Mouse (Mus musculus): ENCODE results near the gene Ksr1. TPM values are rescaled to one million over a fixed set of nuclear protein-coding genes. Genes with fewer than 3 reads are reported as not detected.

The Ksr1 gene
- polyA plus RNA-seq, 1 experiment from 2014 or later = 3.5 TPM

- peaks cover 26% of the 10 kb centered on the region for H3K4me1 ChIP-seq (replicated peaks)
Measured at GRCm38 (mm10) chr11:79113397-79113796, 32.8 kb downstream of the Ksr1 start.

DNA sequence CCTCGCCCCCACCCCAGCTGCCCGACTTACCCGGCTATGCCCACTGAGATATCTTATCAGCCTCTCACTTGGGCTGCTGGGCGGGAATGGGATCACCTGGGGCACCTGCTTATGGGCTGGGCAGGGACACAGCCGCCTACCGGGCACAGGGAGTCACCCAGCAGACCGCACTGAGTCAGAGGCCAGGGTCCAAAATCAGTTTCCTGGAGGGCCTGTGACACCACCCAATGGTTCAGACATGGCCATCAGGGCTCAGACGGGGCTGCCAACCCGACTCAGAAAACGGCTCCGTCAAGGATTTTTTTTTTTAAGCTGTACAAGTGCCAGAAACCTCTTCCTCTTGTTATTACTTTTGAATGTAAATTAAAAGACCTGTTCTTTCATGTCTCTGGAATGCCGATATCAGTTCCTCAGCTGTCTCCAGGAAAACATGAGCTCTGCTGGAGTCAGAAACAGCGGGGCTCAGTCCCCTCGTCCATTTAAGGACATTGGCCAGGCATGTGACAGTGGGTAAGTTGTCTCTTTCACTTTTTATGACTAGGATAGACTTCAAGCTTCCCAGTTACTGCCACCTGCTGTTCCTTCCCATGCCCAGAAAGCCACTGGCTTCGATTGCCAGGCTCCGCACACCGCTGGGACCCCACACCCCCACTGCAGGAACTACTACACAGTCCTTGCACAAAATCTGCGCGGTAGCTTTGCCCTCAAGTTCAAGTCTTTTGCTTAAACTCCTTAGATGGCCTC, 33.5 kb downstream of the Ksr1 start:
- WGBS = 81% methylated on average over 19 of the region's 19 CpGs
- ATAC-seq (ENCODE audit: low FRiP score) = no peak
- H3K4me3 ChIP-seq = no peak overlapping the region
- H3K27me3 ChIP-seq = no peaks in the 10 kb centered on the region
- H3K9me3 ChIP-seq = no peaks in the 10 kb centered on the region
- peaks cover 25% of the 10 kb centered on the region for H3K4me1 ChIP-seq (replicated peaks)
- no peak overlapping the region for H3K9ac ChIP-seq
- no peak overlapping the region for H3K27ac ChIP-seq
- no peaks in the 10 kb centered on the region for H3K36me3 ChIP-seq
- H3K4me2 ChIP-seq = no peak overlapping the region

More at GRCm38 (mm10) chr11:79113397-79113796, 32.8 kb downstream of the Ksr1 start:
- Histone ChIP-seq H3K9me3 (no peaks in the 10 kb centered on the region), H3K9ac (no peak overlapping the region), H3K27me3 (no peaks in the 10 kb centered on the region), H3K27ac (no peak overlapping the region), H3K4me3 (no peak overlapping the region), H3K36me3 (no peaks in the 10 kb centered on the region), H3K4me2 (no peak overlapping the region)
- no peak for ATAC-seq (ENCODE audit: low FRiP score)
- 85% methylated on average over 4 of the region's 4 CpGs for WGBS

- Histone ChIP-seq H3K27me3 (no peaks in the 10 kb centered on the region), H3K27ac (no peak overlapping the region), H3K9me3 (no peaks in the 10 kb centered on the region), H3K4me1 (replicated peaks) (peaks cover 20% of the 10 kb centered on the region), H3K9ac (no peak overlapping the region), H3K4me2 (no peak overlapping the region), H3K4me3 (no peak overlapping the region), H3K36me3 (no peaks in the 10 kb centered on the region)
- WGBS = 87% methylated on average over 10 of the region's 10 CpGs
- no peak for ATAC-seq (ENCODE audit: low FRiP score)
Measured at GRCm38 (mm10) chr11:79111864-79112558, 34.2 kb downstream of the Ksr1 start.

GRCm38 (mm10) chr11:79110446-79110845, 35.8 kb downstream of the Ksr1 start:
- H3K4me1 ChIP-seq (replicated peaks) = peaks cover 4% of the 10 kb centered on the region
- H3K4me3 ChIP-seq = no peak overlapping the region
- no peaks in the 10 kb centered on the region for H3K9me3 ChIP-seq
- no peak for ATAC-seq (ENCODE audit: low FRiP score)
- 86% methylated on average over 4 of the region's 4 CpGs for WGBS
- no peaks in the 10 kb centered on the region for H3K27me3 ChIP-seq
- no peak overlapping the region for H3K27ac ChIP-seq
- no peak overlapping the region for H3K4me2 ChIP-seq
- no peaks in the 10 kb centered on the region for H3K36me3 ChIP-seq
- no peak overlapping the region for H3K9ac ChIP-seq

- H3K4me1 ChIP-seq (replicated peaks) = peaks cover 5% of the 10 kb centered on the region
- H3K4me2 ChIP-seq = no peak overlapping the region
- H3K9me3 ChIP-seq = no peaks in the 10 kb centered on the region
- H3K27ac ChIP-seq = no peak overlapping the region
- H3K27me3 ChIP-seq = no peaks in the 10 kb centered on the region
- no peak overlapping the region for H3K9ac ChIP-seq
- no peaks in the 10 kb centered on the region for H3K36me3 ChIP-seq
- WGBS = 93% methylated on average over 11 of the region's 11 CpGs
- ATAC-seq (ENCODE audit: low FRiP score) = no peak
- H3K4me3 ChIP-seq = no peak overlapping the region
Measured at GRCm38 (mm10) chr11:79107934-79108333, 38.3 kb downstream of the Ksr1 start.

DNA sequence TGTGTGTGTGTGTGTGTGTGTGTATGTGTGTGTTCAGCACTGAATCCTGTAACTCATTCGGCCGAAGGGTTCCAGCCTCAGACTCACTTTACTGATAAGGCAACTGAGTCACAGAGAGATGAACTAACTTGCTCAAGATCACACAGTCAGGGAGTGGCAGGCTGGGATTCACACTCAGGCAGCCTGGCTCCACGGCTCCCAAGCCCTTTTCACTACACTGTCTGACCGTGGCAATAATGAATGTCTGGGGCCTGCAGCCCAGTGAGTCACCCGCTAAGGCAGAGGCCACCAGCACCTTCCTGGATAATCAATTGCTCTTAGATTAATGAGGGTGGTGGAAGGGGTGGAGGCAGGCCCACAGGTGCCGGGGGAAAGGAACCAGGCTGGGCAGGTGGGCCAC, 41.2 kb downstream of the Ksr1 start:
- H3K4me3 ChIP-seq = no peak overlapping the region

DNA sequence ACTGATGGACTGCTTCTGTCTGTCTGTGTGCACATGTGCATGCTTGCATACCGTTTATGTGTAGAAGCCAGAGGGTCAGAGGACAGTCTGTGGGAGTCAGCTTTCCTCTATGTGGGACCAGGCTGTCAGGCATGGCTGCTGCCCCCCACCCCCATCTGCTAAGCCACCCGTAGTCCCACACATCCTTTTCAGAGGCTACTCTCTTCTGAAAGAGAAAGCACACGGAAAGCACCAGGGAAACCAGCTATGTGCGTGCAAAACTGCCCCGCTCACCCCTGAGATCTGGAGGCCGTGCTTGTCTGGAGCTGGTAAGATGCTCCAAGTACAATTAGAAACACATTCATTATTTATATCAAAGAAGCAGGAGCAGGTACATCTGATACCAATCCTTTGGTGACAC, 41.7 kb downstream of the Ksr1 start:
- peaks cover 15% of the 10 kb centered on the region for H3K4me1 ChIP-seq (replicated peaks)
- no peak for ATAC-seq (ENCODE audit: low FRiP score)

More for the DNA sequence above, 41.2 kb downstream of the Ksr1 start:
- Histone ChIP-seq H3K4me1 (replicated peaks) (peaks cover 13% of the 10 kb centered on the region), H3K4me2 (no peak overlapping the region), H3K27me3 (no peaks in the 10 kb centered on the region), H3K9ac (no peak overlapping the region; the same call in 1 of the 2 replicates), H3K36me3 (no peaks in the 10 kb centered on the region), H3K9me3 (no peaks in the 10 kb centered on the region), H3K27ac (no peak overlapping the region)
- WGBS = 79% methylated on average over 6 of the region's 6 CpGs
- ATAC-seq (ENCODE audit: low FRiP score) = no peak

DNA sequence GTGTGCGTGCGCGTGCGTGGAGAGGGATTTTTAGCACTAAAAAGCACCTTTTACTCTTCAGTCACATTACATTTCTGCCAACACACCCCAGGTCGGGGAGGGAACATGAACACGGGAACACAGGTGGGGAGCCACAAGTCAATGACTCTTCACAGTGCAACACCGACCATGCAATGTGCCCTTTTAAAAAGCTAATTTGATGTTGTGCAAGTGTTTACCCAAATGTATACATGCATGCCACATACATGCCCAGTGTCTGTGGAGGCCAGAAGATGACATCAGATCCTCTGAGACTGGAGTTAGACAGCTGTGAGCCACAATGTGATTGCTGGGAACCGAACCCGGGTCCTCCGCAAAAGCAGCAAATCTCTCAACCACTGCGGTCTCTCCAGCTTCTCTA, 42.1 kb downstream of the Ksr1 start:
- no peak for ATAC-seq (ENCODE audit: low FRiP score)
- H3K4me1 ChIP-seq (replicated peaks) = peaks cover 19% of the 10 kb centered on the region
- 95% methylated on average over 11 of the region's 11 CpGs for WGBS
- H3K36me3 ChIP-seq = no peaks in the 10 kb centered on the region
- no peaks in the 10 kb centered on the region for H3K9me3 ChIP-seq
- H3K4me2 ChIP-seq = no peak overlapping the region
- no peak overlapping the region for H3K27ac ChIP-seq
- H3K27me3 ChIP-seq = no peaks in the 10 kb centered on the region
- H3K9ac ChIP-seq = no peak overlapping the region
- H3K4me3 ChIP-seq = no peak overlapping the region

More for the DNA sequence above, 41.7 kb downstream of the Ksr1 start:
- Histone ChIP-seq H3K9ac (peak overlapping the region; percentile 13; the same call in 1 of the 2 replicates), H3K9me3 (no peaks in the 10 kb centered on the region), H3K27me3 (no peaks in the 10 kb centered on the region), H3K4me2 (no peak overlapping the region), H3K36me3 (no peaks in the 10 kb centered on the region), H3K4me3 (no peak overlapping the region), H3K27ac (no peak overlapping the region)
- WGBS = 75% methylated on average over 6 of the region's 6 CpGs

DNA sequence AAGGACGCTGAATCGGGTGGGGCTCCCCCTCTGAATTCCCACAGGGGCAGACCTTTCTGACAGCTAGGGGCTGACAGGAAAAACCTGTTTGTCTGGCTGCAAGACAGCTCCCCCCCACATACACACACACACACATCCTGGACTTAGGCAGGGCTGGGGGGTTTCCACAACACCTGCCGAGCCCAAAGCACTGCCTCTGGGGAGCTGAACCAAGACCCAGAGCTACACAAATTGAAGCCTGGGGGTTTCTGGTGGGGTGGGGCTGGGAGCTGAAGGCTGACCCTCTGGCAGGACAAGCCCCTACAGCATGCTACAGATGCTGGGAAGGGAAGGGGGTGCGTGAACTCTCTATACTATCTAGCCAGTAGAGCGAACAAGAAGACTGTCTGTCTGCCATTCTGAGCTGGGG, 42.7 kb downstream of the Ksr1 start:
- H3K27ac ChIP-seq = no peak overlapping the region
- H3K4me3 ChIP-seq = no peak overlapping the region
- no peak for ATAC-seq (ENCODE audit: low FRiP score)
- H3K4me2 ChIP-seq = no peak overlapping the region
- peaks cover 26% of the 10 kb centered on the region for H3K4me1 ChIP-seq (replicated peaks)
- 0 out of 2 replicates have a peak overlapping the region, but pooled peaks have one; percentile 5 for H3K9ac ChIP-seq
- 66% methylated on average over 5 of the region's 5 CpGs for WGBS
- no peaks in the 10 kb centered on the region for H3K27me3 ChIP-seq
- no peaks in the 10 kb centered on the region for H3K9me3 ChIP-seq
- no peaks in the 10 kb centered on the region for H3K36me3 ChIP-seq

GRCm38 (mm10) chr11:79102280-79102679, 43.9 kb downstream of the Ksr1 start:
- H3K27me3 ChIP-seq = no peaks in the 10 kb centered on the region
- no peak for ATAC-seq (ENCODE audit: low FRiP score)
- WGBS = 74% methylated on average over 4 of the region's 4 CpGs

GRCm38 (mm10) chr11:79101568-79101967, 44.6 kb downstream of the Ksr1 start:
- H3K4me3 ChIP-seq = no peak overlapping the region
- H3K9me3 ChIP-seq = no peaks in the 10 kb centered on the region
- H3K4me2 ChIP-seq = no peak overlapping the region
- H3K9ac ChIP-seq = no peak overlapping the region
- H3K36me3 ChIP-seq = no peaks in the 10 kb centered on the region
- no peak overlapping the region for H3K27ac ChIP-seq
- no peaks in the 10 kb centered on the region for H3K27me3 ChIP-seq
- peaks cover 28% of the 10 kb centered on the region for H3K4me1 ChIP-seq (replicated peaks)
- ATAC-seq (ENCODE audit: low FRiP score) = no peak
- WGBS = 98% methylated on average over 6 of the region's 6 CpGs

More at GRCm38 (mm10) chr11:79102280-79102679, 43.9 kb downstream of the Ksr1 start:
- peaks cover 27% of the 10 kb centered on the region for H3K4me1 ChIP-seq (replicated peaks)
- H3K36me3 ChIP-seq = no peaks in the 10 kb centered on the region
- H3K27ac ChIP-seq = no peak overlapping the region
- no peaks in the 10 kb centered on the region for H3K9me3 ChIP-seq
- no peak overlapping the region for H3K4me2 ChIP-seq
- H3K4me3 ChIP-seq = no peak overlapping the region
- 0 out of 2 replicates have a peak overlapping the region, but pooled peaks have one; percentile 6 for H3K9ac ChIP-seq

DNA sequence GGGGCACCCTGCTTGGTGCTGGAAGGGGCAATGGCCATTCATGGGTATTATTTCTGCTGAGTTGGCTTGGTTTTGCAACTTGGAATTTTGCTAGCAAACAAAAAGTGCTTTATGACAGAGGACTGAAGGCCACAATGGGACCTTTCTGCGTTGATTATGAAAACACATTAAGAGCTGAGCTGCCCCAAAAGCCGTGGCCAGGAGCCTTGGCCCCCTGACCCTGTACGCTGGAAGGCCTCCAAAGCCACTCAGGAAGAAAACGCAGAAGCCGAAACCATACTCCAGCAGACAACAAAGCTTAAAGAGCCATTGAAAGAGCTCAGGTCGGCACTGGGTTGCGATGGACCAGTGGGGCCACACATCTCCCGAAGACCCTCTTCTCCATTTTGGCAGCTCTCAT, 47.2 kb downstream of the Ksr1 start:
- Histone ChIP-seq H3K4me2 (no peak overlapping the region), H3K4me1 (replicated peaks) (peaks cover 54% of the 10 kb centered on the region), H3K36me3 (no peaks in the 10 kb centered on the region), H3K27me3 (no peaks in the 10 kb centered on the region), H3K27ac (no peak overlapping the region; the same call in 1 of the 2 replicates), H3K4me3 (no peak overlapping the region), H3K9me3 (no peaks in the 10 kb centered on the region), H3K9ac (no peak overlapping the region)
- no peak for ATAC-seq (ENCODE audit: low FRiP score)
- 38% methylated on average over 8 of the region's 8 CpGs for whole genome bisulfite sequencing
